15 mouse cellular contexts compared by ENCODE assay signal in genomic region chr2:129368795-129369194, GRCm38 (mm10). TPM values are rescaled to one million over a fixed set of nuclear protein-coding genes. Genes with fewer than 3 reads are reported as not detected.
"Had no signal": no experiment of that assay in that cellular context is flagged by ENCODE, and none has a peak within 500 bp of the region (broad histone marks: within the 10 kb centered on the region; RNA-seq: fewer than 3 reads in every experiment).

No protein-coding gene starts in this region.

- H3K36me3 ChIP-seq: limb, embryonic 15.5 days; liver, embryonic 15.5 days; lung, embryonic 15.5 days; midbrain, embryonic 12.5 days had no signal

- H3K27me3 ChIP-seq: limb, embryonic 15.5 days; liver, embryonic 15.5 days; lung, embryonic 15.5 days; midbrain, embryonic 12.5 days had no signal

- H3K4me1 ChIP-seq: limb, embryonic 15.5 days; lung, embryonic 15.5 days; midbrain, embryonic 12.5 days had no signal

- H3K9me3 ChIP-seq: limb, embryonic 15.5 days; liver, embryonic 15.5 days; lung, embryonic 15.5 days; midbrain, embryonic 12.5 days had no signal

- ATAC-seq: midbrain, embryonic 16.5 days had no signal

- H3K9ac ChIP-seq: limb, embryonic 15.5 days; liver, embryonic 15.5 days; lung, embryonic 15.5 days; midbrain, embryonic 12.5 days had no signal

- H3K4me3 ChIP-seq: limb, embryonic 15.5 days; liver, embryonic 15.5 days; lung, embryonic 15.5 days; midbrain, embryonic 12.5 days had no signal

- H3K27ac ChIP-seq: limb, embryonic 15.5 days; liver, embryonic 15.5 days; lung, embryonic 15.5 days; midbrain, embryonic 12.5 days; stomach, postnatal 0 days had no signal

- H3K4me2 ChIP-seq: limb, embryonic 15.5 days; liver, embryonic 15.5 days; lung, embryonic 15.5 days; midbrain, embryonic 12.5 days had no signal

- DNase-seq: kidney, adult 18-20 months; kidney, postnatal 10 days; right cerebral cortex, postnatal 25 days; thymus, postnatal 4 days had no signal

RNA-seq across cellular contexts. Expression of gene Il1b, which starts 2.1 kb away (rescaled TPM):
- total RNA-seq: layer of hippocampus, postnatal 14 days; left cerebral cortex, postnatal 10 days had no signal
- polyA plus RNA-seq: kidney, embryonic 14.5 days; lung, embryonic 15.5 days; midbrain, embryonic 12.5 days; midbrain, embryonic 16.5 days had no signal

RNA-seq across cellular contexts. Expression of gene Il1a, which starts 59.0 kb away (rescaled TPM):
- total RNA-seq: megakaryocyte-erythroid progenitor cell, adult 5-6 weeks had no signal
- polyA plus RNA-seq: kidney, embryonic 14.5 days; limb, embryonic 11.5 days; midbrain, embryonic 12.5 days had no signal
